18 mouse cellular contexts compared by ENCODE assay signal in the genomic region with DNA sequence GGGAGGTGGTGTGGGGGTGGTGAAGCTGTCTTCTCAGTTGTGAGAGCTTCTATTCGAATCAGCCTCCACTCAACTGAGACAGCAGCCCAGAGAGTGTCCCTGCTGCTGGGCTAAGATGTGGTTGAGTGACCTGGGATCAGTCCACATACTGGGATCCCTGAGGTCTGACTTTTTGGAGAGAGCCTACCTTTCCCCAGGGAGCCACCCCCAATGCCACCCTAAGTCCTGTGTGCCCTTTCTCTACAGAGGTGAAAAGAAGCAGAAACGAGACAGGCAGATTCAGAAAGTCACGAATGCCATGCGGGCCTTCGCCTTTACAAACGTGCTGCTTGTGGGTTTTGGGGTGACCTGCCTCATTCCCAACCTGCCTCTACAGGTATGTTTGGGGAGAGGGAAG. TPM values are rescaled to one million over a fixed set of nuclear protein-coding genes. Genes with fewer than 3 reads are reported as not detected.
DNase-seq lines count a peak whose midpoint lies in the region; TF ChIP-seq lines count a peak whose summit lies in the region.
"Had no signal": no experiment of that assay in that cellular context is flagged by ENCODE, and none has a peak within 500 bp of the region (broad histone marks: within the 10 kb centered on the region; RNA-seq: fewer than 3 reads in every experiment).

No protein-coding gene starts in this region.

- H3K4me3 ChIP-seq in gastrocnemius, adult 2 months: no peak overlapping the region
- H3K4me3 ChIP-seq in layer of hippocampus, adult 2 months: no peak overlapping the region
- H3K4me3 ChIP-seq in small intestine, adult 2 months (ENCODE audit: low read depth, low read length): no peak overlapping the region
- H3K4me3 ChIP-seq: embryonic facial prominence, embryonic 12.5 days; erythroblast, embryonic 14.5 days; forebrain, embryonic 13.5 days; heart, embryonic 12.5 days; midbrain, embryonic 10.5 days; myocyte had no signal

- DNase-seq in cerebellum, adult 11 months: peak; percentile 32
- DNase-seq in cerebellum, postnatal 10 days: no peak
- no peak for DNase-seq in gastrocnemius, adult 2 months
- no peak for DNase-seq in gastrocnemius, postnatal 10 days
- no peak for DNase-seq in layer of hippocampus, adult 2 months (ENCODE audit: low spot score in 2 of 2)
- DNase-seq in layer of hippocampus, adult 9-10 months (ENCODE audit: low spot score): no peak
- DNase-seq in urinary bladder, adult 2 months (ENCODE audit: low spot score): no peak
- DNase-seq: adrenal gland, postnatal 10 days; heart, postnatal 14 days; liver, postnatal 0 days had no signal

- intact Hi-C loops in gastrocnemius, adult 2 months (cut with DNase I): loop anchor here (5.0 kb wide), 1 partner anchor 106 kb away; a partner anchor contains a TSS

- peaks cover 82% of the 10 kb centered on the region for H3K36me3 ChIP-seq in small intestine, adult 2 months (ENCODE audit: control insufficient read depth, insufficient read depth, low read length)
- H3K36me3 ChIP-seq: embryonic facial prominence, embryonic 12.5 days; heart, embryonic 12.5 days had no signal

- H3K27ac ChIP-seq in gastrocnemius, adult 2 months: peak overlapping the region; percentile 89
- H3K27ac ChIP-seq in layer of hippocampus, adult 2 months: peak overlapping the region; percentile 83; the same call in 1 of the 2 replicates
- H3K27ac ChIP-seq in small intestine, adult 2 months (ENCODE audit: insufficient read depth, low read depth, low read length): peak overlapping the region; percentile 91
- H3K27ac ChIP-seq: embryonic facial prominence, embryonic 12.5 days; forebrain, embryonic 13.5 days; midbrain, embryonic 10.5 days had no signal

- 58% methylated on average over 6 of the region's 6 CpGs for WGBS in small intestine, adult 2 months

- no peak for TF ChIP-seq POLR2A in small intestine, adult 2 months (IDR thresholded peaks at IDR 0.05; ENCODE audit: low read depth, low read length)

- H3K27me3 ChIP-seq in small intestine, adult 2 months (ENCODE audit: control insufficient read depth, insufficient read depth, low read length): no peaks in the 10 kb centered on the region
- H3K27me3 ChIP-seq: embryonic facial prominence, embryonic 12.5 days; forebrain, embryonic 13.5 days had no signal

- TF ChIP-seq CTCF in gastrocnemius, adult 2 months (IDR thresholded peaks at IDR 0.05): no peak
- TF ChIP-seq CTCF in layer of hippocampus, adult 2 months (conservative IDR thresholded peaks at IDR 0.05): no peak
- no peak for TF ChIP-seq CTCF in small intestine, adult 2 months (IDR thresholded peaks at IDR 0.05; ENCODE audit: extremely low read depth, insufficient read length, insufficient replicate concordance, low read depth, low read length)

- H3K4me1 ChIP-seq in small intestine, adult 2 months (ENCODE audit: control insufficient read depth, insufficient read depth, insufficient read length, low read length): peaks cover 66% of the 10 kb centered on the region

RNA-seq across cellular contexts. Expression of a gene that starts 19.8 kb away (rescaled TPM):
- 100 to 1,000 TPM; 151 to 206 TPM for total RNA-seq in gastrocnemius, adult 2 months (2021)
- 100 to 1,000 TPM; 148 to 160 TPM for total RNA-seq in gastrocnemius, postnatal 10 days (2021)
- 100 to 1,000 TPM; 269 to 283 TPM for total RNA-seq in layer of hippocampus, adult 2 months (2021)
- polyA plus RNA-seq in small intestine, adult 2 months (2012; rRNA removed): 88.0 and 185 TPM in 2 replicates
- polyA plus RNA-seq in urinary bladder, adult 2 months (2012; rRNA removed): 148 and 178 TPM in 2 replicates

RNA-seq across cellular contexts. Expression of a gene that starts 36.6 kb away (rescaled TPM):
- total RNA-seq in gastrocnemius, adult 2 months (2021): 10 to 100 TPM; 19.0 to 41.6 TPM
- total RNA-seq in gastrocnemius, postnatal 10 days (2021): 10 to 100 TPM; 24.2 to 27.3 TPM
- 10 to 100 TPM; 43.0 to 53.4 TPM for total RNA-seq in layer of hippocampus, adult 2 months (2021)
- 165 and 508 TPM in 2 replicates for polyA plus RNA-seq in small intestine, adult 2 months (2012; rRNA removed)
- polyA plus RNA-seq in urinary bladder, adult 2 months (2012; rRNA removed): 11.3 and 12.5 TPM in 2 replicates

RNA-seq across cellular contexts. Expression of a gene that starts 54.8 kb away (rescaled TPM):
- total RNA-seq in gastrocnemius, adult 2 months (2021): 1 to 10 TPM; 2.4 to 5.7 TPM
- 10 to 100 TPM in 1 of 2 experiments, 1 to 10 TPM in 1; 7.9 to 10.0 TPM for total RNA-seq in gastrocnemius, postnatal 10 days (2021)
- total RNA-seq in layer of hippocampus, adult 2 months (2021): 1 to 10 TPM; 1.3 TPM
- polyA plus RNA-seq in small intestine, adult 2 months (2012; rRNA removed): 9.4 and 12.3 TPM in 2 replicates
- polyA plus RNA-seq in urinary bladder, adult 2 months (2012; rRNA removed): 4.9 and 6.4 TPM in 2 replicates

RNA-seq across cellular contexts. Expression of a gene that starts 58.2 kb away (rescaled TPM):
- total RNA-seq in gastrocnemius, adult 2 months (2021): 10 to 100 TPM; 33.4 to 41.9 TPM
- 10 to 100 TPM; 25.5 to 32.6 TPM for total RNA-seq in gastrocnemius, postnatal 10 days (2021)
- total RNA-seq in layer of hippocampus, adult 2 months (2021): 1 to 10 TPM; 1.6 to 1.7 TPM
- 8.0 and 15.0 TPM in 2 replicates for polyA plus RNA-seq in small intestine, adult 2 months (2012; rRNA removed)
- 6.4 and 7.2 TPM in 2 replicates for polyA plus RNA-seq in urinary bladder, adult 2 months (2012; rRNA removed)
- polyA plus RNA-seq: activated CD4-positive, CD25-positive, alpha-beta regulatory T cell, adult 4 months had no signal
